In genomic region chr11:32708739-32709501, GRCm38 (mm10) we compare ENCODE assay signal across 16 mouse cellular contexts.
A peak's percentile ranks its signal among the peaks of the same experiment; 100 is the strongest.
DNase-seq lines count a peak whose midpoint lies in the region; ATAC-seq and TF ChIP-seq lines count a peak whose summit lies in the region.
"Had no signal": no experiment of that assay in that cellular context is flagged by ENCODE, and none has a peak within 500 bp of the region (broad histone marks: within the 10 kb centered on the region; RNA-seq: fewer than 3 reads in every experiment).

No protein-coding gene starts in this region.

- no peaks in the 10 kb centered on the region for H3K27me3 ChIP-seq in cerebellum, adult 2 months (ENCODE audit: control insufficient read depth, insufficient read depth, low read length)
- no peaks in the 10 kb centered on the region for H3K27me3 ChIP-seq in hindbrain, embryonic 13.5 days
- H3K27me3 ChIP-seq in hindbrain, embryonic 10.5 days (ENCODE audit: insufficient read depth, poor library complexity, severe bottlenecking): no peaks in the 10 kb centered on the region
- H3K27me3 ChIP-seq in liver, embryonic 11.5 days (replicated peaks; ENCODE audit: control insufficient read depth, insufficient read depth, low read length): no peaks in the 10 kb centered on the region
- no peaks in the 10 kb centered on the region for H3K27me3 ChIP-seq in liver, embryonic 12.5 days (replicated peaks)
- H3K27me3 ChIP-seq: hindbrain, embryonic 12.5 days; liver, embryonic 15.5 days; midbrain, embryonic 15.5 days; Patski had no signal

- no peak for DNase-seq in cerebellum, adult 2 months
- no peak for DNase-seq in cerebellum, adult 9-11 months
- DNase-seq in hindbrain, embryonic 10.5 days (ENCODE audit: low spot score): no peak
- DNase-seq in liver, embryonic 11.5 days (ENCODE audit: low spot score): no peak
- DNase-seq: kidney, adult 18-20 months; layer of hippocampus, adult 9-11 months had no signal

- peak overlapping the region; percentile 54 for H3K27ac ChIP-seq in cerebellum, adult 2 months (ENCODE audit: insufficient read depth, low read length)
- H3K27ac ChIP-seq in hindbrain, embryonic 13.5 days: peak overlapping the region; percentile 40; the same call in 1 of the 2 replicates
- H3K27ac ChIP-seq in hindbrain, embryonic 10.5 days: no peak overlapping the region
- peak overlapping the region; percentile 10; the same call in 1 of the 2 replicates for H3K27ac ChIP-seq in liver, embryonic 11.5 days (ENCODE audit: low read depth, low read length)
- no peak overlapping the region for H3K27ac ChIP-seq in liver, embryonic 12.5 days
- H3K27ac ChIP-seq: hindbrain, embryonic 12.5 days; left cerebral cortex, adult 2 months; liver, embryonic 15.5 days; midbrain, embryonic 15.5 days had no signal

- H3K4me2 ChIP-seq in hindbrain, embryonic 13.5 days: no peak overlapping the region
- no peak overlapping the region for H3K4me2 ChIP-seq in liver, embryonic 11.5 days
- H3K4me2 ChIP-seq in liver, embryonic 12.5 days: no peak overlapping the region
- H3K4me2 ChIP-seq: hindbrain, embryonic 12.5 days; liver, embryonic 15.5 days; midbrain, embryonic 15.5 days had no signal

- H3K9me3 ChIP-seq in hindbrain, embryonic 13.5 days: no peaks in the 10 kb centered on the region
- H3K9me3 ChIP-seq in hindbrain, embryonic 10.5 days: no peaks in the 10 kb centered on the region
- no peaks in the 10 kb centered on the region for H3K9me3 ChIP-seq in liver, embryonic 11.5 days (ENCODE audit: control insufficient read depth, low read length)
- H3K9me3 ChIP-seq in liver, embryonic 12.5 days (replicated peaks): no peaks in the 10 kb centered on the region
- H3K9me3 ChIP-seq: hindbrain, embryonic 12.5 days; liver, embryonic 15.5 days; midbrain, embryonic 15.5 days had no signal

- peaks cover 50% of the 10 kb centered on the region for H3K4me1 ChIP-seq in cerebellum, adult 2 months (ENCODE audit: control insufficient read depth, insufficient read depth, low read length)
- H3K4me1 ChIP-seq in hindbrain, embryonic 13.5 days (replicated peaks): peaks cover 14% of the 10 kb centered on the region
- peaks cover 10% of the 10 kb centered on the region for H3K4me1 ChIP-seq in hindbrain, embryonic 10.5 days (replicated peaks)
- peaks cover 8% of the 10 kb centered on the region for H3K4me1 ChIP-seq in liver, embryonic 11.5 days (replicated peaks; ENCODE audit: control insufficient read depth, insufficient read depth, low read length)
- H3K4me1 ChIP-seq in liver, embryonic 12.5 days: peaks cover 14% of the 10 kb centered on the region

- no peak overlapping the region for H3K9ac ChIP-seq in hindbrain, embryonic 13.5 days
- no peak overlapping the region for H3K9ac ChIP-seq in liver, embryonic 11.5 days (ENCODE audit: low read depth, low read length)
- no peak overlapping the region for H3K9ac ChIP-seq in liver, embryonic 12.5 days
- H3K9ac ChIP-seq: hindbrain, embryonic 12.5 days; liver, embryonic 15.5 days; midbrain, embryonic 15.5 days had no signal

- H3K4me3 ChIP-seq in cerebellum, adult 2 months (replicated peaks; ENCODE audit: insufficient read depth, low read depth, low read length): no peak overlapping the region
- no peak overlapping the region for H3K4me3 ChIP-seq in hindbrain, embryonic 13.5 days
- H3K4me3 ChIP-seq in hindbrain, embryonic 10.5 days: no peak overlapping the region
- H3K4me3 ChIP-seq in liver, embryonic 11.5 days (ENCODE audit: low read depth, low read length): no peak overlapping the region
- H3K4me3 ChIP-seq in liver, embryonic 12.5 days: no peak overlapping the region
- H3K4me3 ChIP-seq: hindbrain, embryonic 12.5 days; left cerebral cortex, adult 2 months; liver, embryonic 15.5 days; midbrain, embryonic 15.5 days had no signal

- no peak for ATAC-seq in hindbrain, embryonic 13.5 days (ENCODE audit: low FRiP score)
- no peak for ATAC-seq in liver, embryonic 11.5 days (replicated peaks; ENCODE audit: low FRiP score)
- ATAC-seq in liver, embryonic 12.5 days: no peak
- ATAC-seq in CD4-positive, CD25-positive, alpha-beta regulatory T cell, adult 4 months: peak; percentile 35
- no peak for ATAC-seq in cerebellum, adult (ENCODE audit: insufficient number of reproducible peaks, low FRiP score, low TSS enrichment)
- ATAC-seq: lung, postnatal 0 days; midbrain, embryonic 15.5 days; Patski had no signal

- WGBS in cerebellum, adult 2 months: 70% methylated on average over 14 of the region's 14 CpGs
- WGBS in hindbrain, embryonic 13.5 days: 81% methylated on average over 14 of the region's 14 CpGs
- WGBS in hindbrain, embryonic 10.5 days: 85% methylated on average over 14 of the region's 14 CpGs
- WGBS in liver, embryonic 11.5 days: 83% methylated on average over 14 of the region's 14 CpGs
- WGBS in liver, embryonic 12.5 days (ENCODE audit: insufficient replicate concordance): 77% methylated on average over 14 of the region's 14 CpGs

- no peak for TF ChIP-seq CTCF in cerebellum, adult 2 months (IDR thresholded peaks at IDR 0.05; ENCODE audit: borderline replicate concordance, insufficient read depth, low read depth, low read length)

- no peak for TF ChIP-seq POLR2A in cerebellum, adult 2 months (IDR thresholded peaks at IDR 0.05; ENCODE audit: borderline replicate concordance, insufficient read depth, low read length)

- H3K36me3 ChIP-seq in hindbrain, embryonic 13.5 days: peaks cover 15% of the 10 kb centered on the region
- H3K36me3 ChIP-seq in hindbrain, embryonic 10.5 days: peaks cover 23% of the 10 kb centered on the region
- peaks cover 5% of the 10 kb centered on the region; the same call in 1 of the 2 replicates for H3K36me3 ChIP-seq in liver, embryonic 11.5 days (ENCODE audit: control insufficient read depth, insufficient read depth, low read length)
- H3K36me3 ChIP-seq in liver, embryonic 12.5 days: peaks cover 23% of the 10 kb centered on the region

Comparison
In these comparisons a context has a peak if more than half of its experiments do, and no peak if none do; other contexts are left out.
1. H3K27ac ChIP-seq: peak in cerebellum, adult 2 months (single experiment), hindbrain, embryonic 13.5 days (single experiment) and liver, embryonic 11.5 days (single experiment); none in hindbrain, embryonic 10.5 days (single experiment) and liver, embryonic 12.5 days (single experiment).